ENCODE assay signal across 15 mouse cellular contexts in genomic region chr14:29996000-29996751, GRCm38 (mm10). TPM values are rescaled to one million over a fixed set of nuclear protein-coding genes. Genes with fewer than 3 reads are reported as not detected.
DNase-seq lines count a peak whose midpoint lies in the region; ATAC-seq lines count a peak whose summit lies in the region.
"Had no signal": no experiment of that assay in that cellular context is flagged by ENCODE, and none has a peak within 500 bp of the region (broad histone marks: within the 10 kb centered on the region; RNA-seq: fewer than 3 reads in every experiment).

No protein-coding gene starts in this region.

- 0 out of 2 replicates have a peak, but pooled peaks cover 12% of the 10 kb centered on the region for H3K4me1 ChIP-seq in intestine, embryonic 15.5 days (replicated peaks)
- 0 out of 2 replicates have a peak, but pooled peaks cover 4% of the 10 kb centered on the region for H3K4me1 ChIP-seq in stomach, embryonic 16.5 days (ENCODE audit: control insufficient read depth, insufficient read depth, low read length)

- 76% methylated on average over 11 of the region's 11 CpGs for WGBS in intestine, embryonic 15.5 days
- 84% methylated on average over 11 of the region's 11 CpGs for WGBS in stomach, embryonic 16.5 days

- peak; percentile 68 to 92 for DNase-seq in kidney, adult 8-10 months
- DNase-seq in kidney, postnatal 36 days, result peak; percentile 55 to 87
- DNase-seq in adrenal gland, adult (ENCODE audit: inconsistent age in 2 of 2, low spot score in 1 of 2), result no peak
- DNase-seq in cerebellum, postnatal 36 days, result no peak
- no peak for DNase-seq in embryo, embryonic 10 days (ENCODE audit: low spot score)
- DNase-seq: adrenal gland, postnatal 25 days; cerebellum, postnatal 25 days; layer of hippocampus, adult 9-11 months; lung, embryonic 14.5 days; midbrain, embryonic 14.5 days; right cerebral cortex, postnatal 14 days had no signal

- H3K27me3 ChIP-seq in intestine, embryonic 15.5 days (replicated peaks), result no peaks in the 10 kb centered on the region
- H3K27me3 ChIP-seq in stomach, embryonic 16.5 days (ENCODE audit: control insufficient read depth, insufficient read depth, low read length), result no peaks in the 10 kb centered on the region
- H3K27me3 ChIP-seq: embryonic facial prominence, embryonic 12.5 days had no signal

- ATAC-seq in intestine, embryonic 15.5 days, result peak; percentile 90
- ATAC-seq in stomach, embryonic 16.5 days (ENCODE audit: insufficient read depth, low FRiP score), result peak; percentile 63
- ATAC-seq: CD4-positive, CD25-positive, alpha-beta regulatory T cell, adult 4 months had no signal

- H3K9me3 ChIP-seq in intestine, embryonic 15.5 days, result no peaks in the 10 kb centered on the region
- H3K9me3 ChIP-seq in stomach, embryonic 16.5 days (replicated peaks; ENCODE audit: control insufficient read depth, low read length), result no peaks in the 10 kb centered on the region
- H3K9me3 ChIP-seq: embryonic facial prominence, embryonic 12.5 days had no signal

- H3K4me3 ChIP-seq in intestine, embryonic 15.5 days (replicated peaks), result no peak overlapping the region
- no peak overlapping the region for H3K4me3 ChIP-seq in stomach, embryonic 16.5 days (replicated peaks; ENCODE audit: low read length)
- H3K4me3 ChIP-seq: embryonic facial prominence, embryonic 12.5 days had no signal

- no peak overlapping the region for H3K9ac ChIP-seq in intestine, embryonic 15.5 days
- H3K9ac ChIP-seq in stomach, embryonic 16.5 days (ENCODE audit: low read length), result no peak overlapping the region
- H3K9ac ChIP-seq: embryonic facial prominence, embryonic 12.5 days; lung, embryonic 14.5 days had no signal

- H3K36me3 ChIP-seq in intestine, embryonic 15.5 days, result peaks cover 25% of the 10 kb centered on the region
- peaks cover 33% of the 10 kb centered on the region for H3K36me3 ChIP-seq in stomach, embryonic 16.5 days (ENCODE audit: control insufficient read depth, insufficient read depth, low read length)

- H3K4me2 ChIP-seq in intestine, embryonic 15.5 days (replicated peaks), result no peak overlapping the region
- H3K4me2 ChIP-seq in stomach, embryonic 16.5 days (ENCODE audit: low read depth, low read length), result no peak overlapping the region
- H3K4me2 ChIP-seq: embryonic facial prominence, embryonic 12.5 days; lung, embryonic 14.5 days had no signal

- H3K27ac ChIP-seq in intestine, embryonic 15.5 days, result no peak overlapping the region; the same call in 1 of the 2 replicates
- 0 out of 2 replicates have a peak overlapping the region, but pooled peaks have one; percentile 23 for H3K27ac ChIP-seq in stomach, embryonic 16.5 days (ENCODE audit: low read length)
- H3K27ac ChIP-seq: embryonic facial prominence, embryonic 12.5 days had no signal

RNA-seq across cellular contexts. Expression of gene Il17rb, which starts 12.5 kb away (rescaled TPM):
- 0.74 and 0.76 TPM in 2 replicates for polyA plus RNA-seq in intestine, embryonic 15.5 days (2015; fragmentation: Nextera tagmentation; extraction: Ambion mirVana)
- 1.8 and 2.0 TPM in 2 replicates for polyA plus RNA-seq in stomach, embryonic 16.5 days (2015; fragmentation: Nextera tagmentation; extraction: Ambion mirVana)

RNA-seq across cellular contexts. Expression of gene Chdh, which starts 12.6 kb away (rescaled TPM):
- polyA plus RNA-seq in intestine, embryonic 15.5 days (2015; fragmentation: Nextera tagmentation; extraction: Ambion mirVana), result 1.3 and 1.5 TPM in 2 replicates
- polyA plus RNA-seq in stomach, embryonic 16.5 days (2015; fragmentation: Nextera tagmentation; extraction: Ambion mirVana), result 1.2 and 1.4 TPM in 2 replicates

RNA-seq across cellular contexts. Expression of gene Actr8, which starts 18.0 kb away (rescaled TPM):
- 51.9 and 55.7 TPM in 2 replicates for polyA plus RNA-seq in intestine, embryonic 15.5 days (2015; fragmentation: Nextera tagmentation; extraction: Ambion mirVana)
- 56.0 and 63.2 TPM in 2 replicates for polyA plus RNA-seq in stomach, embryonic 16.5 days (2015; fragmentation: Nextera tagmentation; extraction: Ambion mirVana)

RNA-seq across cellular contexts. Expression of gene Selenok, which starts 28.1 kb away (rescaled TPM):
- polyA plus RNA-seq in intestine, embryonic 15.5 days (2015; fragmentation: Nextera tagmentation; extraction: Ambion mirVana), result 255 and 267 TPM in 2 replicates
- polyA plus RNA-seq in stomach, embryonic 16.5 days (2015; fragmentation: Nextera tagmentation; extraction: Ambion mirVana), result 292 and 297 TPM in 2 replicates

Comparison
In these comparisons a context has a peak if more than half of its experiments do, and no peak if none do; other contexts are left out.
1. DNase-seq: peak in kidney, adult 8-10 months (2 of 2) and kidney, postnatal 36 days (2 of 2); none in adrenal gland, adult (0 of 2), cerebellum, postnatal 36 days (0 of 2) and embryo, embryonic 10 days (single experiment).